Mouse (Mus musculus) cerebellum, adult 2 months (tissue): ENCODE data around the gene Coq7.

Experiments
- CTCF ChIP-seq: fragments of 200-500 bp; IDR thresholded peaks from 2 replicates; pipeline ENCODE4 v1.5.1; 2011; ENCODE audit warnings: low read depth, mild to moderate bottlenecking, control low read depth, low read length, moderate library complexity, borderline replicate concordance; ENCODE audit not compliant: insufficient read depth
- POLR2A ChIP-seq: fragments of 200-500 bp; IDR thresholded peaks from 2 replicates; pipeline ENCODE4 v1.6.1; 2011; ENCODE audit warnings: low read length, control low read depth, borderline replicate concordance; ENCODE audit not compliant: insufficient read depth

GRCm38 (mm10) chr7:118493892-118494291 is 39.3 kb downstream of the Coq7 start:
- no peak for TF ChIP-seq CTCF
- TF ChIP-seq POLR2A: no peak
